Mouse (Mus musculus) lung, postnatal 0 days (tissue): ENCODE measurements around the gene Serpina3f.

Source experiments
- CTCF ChIP-seq: IDR thresholded peaks from 2 replicates; pipeline ENCODE4 v1.5.1; 2016; ENCODE audit warnings: antibody characterized with exemption, mild to moderate bottlenecking
- EP300 ChIP-seq: IDR thresholded peaks from 2 replicates; pipeline ENCODE4 v1.6.1; 2016; ENCODE audit warnings: antibody characterized with exemption, mild to moderate bottlenecking, control low read depth

GRCm38 (mm10) chr12:104209149-104209548 lies 5.2 kb upstream of the Serpina3f start:
- TF ChIP-seq EP300 (no peak), CTCF (peak; percentile 17; the same call in 1 of the 2 replicates)
